Mouse (Mus musculus): ENCODE measurements around the gene Gcm2. TPM values are rescaled to one million over a fixed set of nuclear protein-coding genes. Genes with fewer than 3 reads are reported as not detected.
A peak's percentile ranks its signal among the peaks of the same experiment; 100 is the strongest.

The Gcm2 gene
- polyA plus RNA-seq, 1 experiment from 2014 or later = not detected

GRCm38 (mm10) chr13:41119152-41119945 is 8.5 kb upstream of the Gcm2 start:
- Histone ChIP-seq H3K4me1 (replicated peaks; ENCODE audit: control insufficient read depth, insufficient read depth, low read length) (no peaks in the 10 kb centered on the region), H3K9me3 (ENCODE audit: control insufficient read depth, low read length) (no peaks in the 10 kb centered on the region), H3K27me3 (ENCODE audit: control insufficient read depth, insufficient read depth, low read length) (peaks cover 3% of the 10 kb centered on the region; the same call in 1 of the 2 replicates), H3K4me2 (replicated peaks) (no peak overlapping the region), H3K9ac (no peak overlapping the region), H3K27ac (no peak overlapping the region), H3K4me3 (replicated peaks; ENCODE audit: low read length) (no peak overlapping the region), H3K36me3 (replicated peaks; ENCODE audit: control insufficient read depth, insufficient read depth) (no peaks in the 10 kb centered on the region)
- no peak for DNase-seq (ENCODE audit: low spot score)
- 52% methylated on average over 9 of the region's 9 CpGs for WGBS
- no peak for ATAC-seq (ENCODE audit: low FRiP score)

GRCm38 (mm10) chr13:41113940-41114339 is 3.1 kb upstream of the Gcm2 start, which contains the start of gene Sycp2l:
TSS of gene Sycp2l (plus strand) at chr13:41114307.
- no peak within 1 kb of the TSS for H3K4me3 ChIP-seq (replicated peaks; ENCODE audit: low read length)
- H3K9ac ChIP-seq = no peak within 1 kb of the TSS
- no peak for DNase-seq (ENCODE audit: low spot score)
- no peak within 1 kb of the TSS for H3K27ac ChIP-seq
- no peak for ATAC-seq (ENCODE audit: low FRiP score)
- no peaks in the 10 kb centered on the region for H3K9me3 ChIP-seq (ENCODE audit: control insufficient read depth, low read length)
- no peaks in the 10 kb centered on the region for H3K4me1 ChIP-seq (replicated peaks; ENCODE audit: control insufficient read depth, insufficient read depth, low read length)
- WGBS = 30% methylated on average over 14 of the region's 14 CpGs
- no peaks in the 10 kb centered on the region for H3K36me3 ChIP-seq (replicated peaks; ENCODE audit: control insufficient read depth, insufficient read depth)
- peak within 1 kb of the TSS; percentile 20; the same call in 1 of the 2 replicates for H3K4me2 ChIP-seq (replicated peaks)
- H3K27me3 ChIP-seq (ENCODE audit: control insufficient read depth, insufficient read depth, low read length) = peaks cover 12% of the 10 kb centered on the region

- ATAC-seq (ENCODE audit: low FRiP score) (no peak), DNase-seq (ENCODE audit: low spot score) (no peak)
- 97% methylated on average over 13 of the region's 13 CpGs for whole genome bisulfite sequencing
Measured at GRCm38 (mm10) chr13:41105541-41105940, 5.3 kb downstream of the Gcm2 start.

GRCm38 (mm10) chr13:41103841-41104525 is 6.9 kb downstream of the Gcm2 start:
- Histone ChIP-seq H3K36me3 (replicated peaks; ENCODE audit: control insufficient read depth, insufficient read depth) (no peaks in the 10 kb centered on the region), H3K27me3 (ENCODE audit: control insufficient read depth, insufficient read depth, low read length) (no peaks in the 10 kb centered on the region), H3K9me3 (ENCODE audit: control insufficient read depth, low read length) (no peaks in the 10 kb centered on the region), H3K4me3 (replicated peaks; ENCODE audit: low read length) (no peak overlapping the region), H3K4me2 (replicated peaks) (no peak overlapping the region), H3K4me1 (replicated peaks; ENCODE audit: control insufficient read depth, insufficient read depth, low read length) (no peaks in the 10 kb centered on the region), H3K27ac (no peak overlapping the region), H3K9ac (no peak overlapping the region)
- ATAC-seq (ENCODE audit: low FRiP score) = no peak
- WGBS = 77% methylated on average over 12 of the region's 12 CpGs
- no peak for DNase-seq (ENCODE audit: low spot score)

More at GRCm38 (mm10) chr13:41105541-41105940, 5.3 kb downstream of the Gcm2 start:
- H3K27me3 ChIP-seq (ENCODE audit: control insufficient read depth, insufficient read depth, low read length) = no peaks in the 10 kb centered on the region
- H3K36me3 ChIP-seq (replicated peaks; ENCODE audit: control insufficient read depth, insufficient read depth) = no peaks in the 10 kb centered on the region
- H3K4me3 ChIP-seq (replicated peaks; ENCODE audit: low read length) = no peak overlapping the region
- H3K4me2 ChIP-seq (replicated peaks) = no peak overlapping the region
- no peaks in the 10 kb centered on the region for H3K4me1 ChIP-seq (replicated peaks; ENCODE audit: control insufficient read depth, insufficient read depth, low read length)
- H3K9me3 ChIP-seq (ENCODE audit: control insufficient read depth, low read length) = no peaks in the 10 kb centered on the region
- H3K27ac ChIP-seq = no peak overlapping the region
- H3K9ac ChIP-seq = no peak overlapping the region

GRCm38 (mm10) chr13:41100031-41100430 is 10.8 kb downstream of the Gcm2 start:
- Histone ChIP-seq H3K4me3 (replicated peaks; ENCODE audit: low read length) (no peak overlapping the region), H3K27me3 (ENCODE audit: control insufficient read depth, insufficient read depth, low read length) (no peaks in the 10 kb centered on the region), H3K4me2 (replicated peaks) (no peak overlapping the region), H3K9ac (no peak overlapping the region), H3K36me3 (replicated peaks; ENCODE audit: control insufficient read depth, insufficient read depth) (no peaks in the 10 kb centered on the region), H3K9me3 (ENCODE audit: control insufficient read depth, low read length) (no peaks in the 10 kb centered on the region), H3K4me1 (replicated peaks; ENCODE audit: control insufficient read depth, insufficient read depth, low read length) (no peaks in the 10 kb centered on the region), H3K27ac (no peak overlapping the region)
- 91% methylated on average over 2 of the region's 2 CpGs for WGBS
- no peak for DNase-seq (ENCODE audit: low spot score)
- ATAC-seq (ENCODE audit: low FRiP score) = no peak

- H3K4me3 ChIP-seq (replicated peaks; ENCODE audit: low read length) = no peak overlapping the region
- DNase-seq (ENCODE audit: low spot score) = no peak
- no peak overlapping the region for H3K27ac ChIP-seq
- WGBS = 88% methylated on average over 15 of the region's 15 CpGs
- no peaks in the 10 kb centered on the region for H3K36me3 ChIP-seq (replicated peaks; ENCODE audit: control insufficient read depth, insufficient read depth)
- no peaks in the 10 kb centered on the region for H3K27me3 ChIP-seq (ENCODE audit: control insufficient read depth, insufficient read depth, low read length)
- ATAC-seq (ENCODE audit: low FRiP score) = no peak
- no peak overlapping the region for H3K9ac ChIP-seq
- no peak overlapping the region for H3K4me2 ChIP-seq (replicated peaks)
- H3K9me3 ChIP-seq (ENCODE audit: control insufficient read depth, low read length) = no peaks in the 10 kb centered on the region
- no peaks in the 10 kb centered on the region for H3K4me1 ChIP-seq (replicated peaks; ENCODE audit: control insufficient read depth, insufficient read depth, low read length)
Measured at GRCm38 (mm10) chr13:41098325-41098724, 12.5 kb downstream of the Gcm2 start.

GRCm38 (mm10) chr13:41097324-41098058 is 13.3 kb downstream of the Gcm2 start:
- H3K27me3 ChIP-seq (ENCODE audit: control insufficient read depth, insufficient read depth, low read length) = no peaks in the 10 kb centered on the region
- H3K4me1 ChIP-seq (replicated peaks; ENCODE audit: control insufficient read depth, insufficient read depth, low read length) = no peaks in the 10 kb centered on the region
- no peak for ATAC-seq (ENCODE audit: low FRiP score)
- no peak overlapping the region for H3K4me3 ChIP-seq (replicated peaks; ENCODE audit: low read length)
- H3K4me2 ChIP-seq (replicated peaks) = no peak overlapping the region
- no peak overlapping the region for H3K27ac ChIP-seq
- H3K36me3 ChIP-seq (replicated peaks; ENCODE audit: control insufficient read depth, insufficient read depth) = no peaks in the 10 kb centered on the region
- H3K9me3 ChIP-seq (ENCODE audit: control insufficient read depth, low read length) = no peaks in the 10 kb centered on the region
- no peak for DNase-seq (ENCODE audit: low spot score)
- no peak overlapping the region for H3K9ac ChIP-seq
- 85% methylated on average over 16 of the region's 16 CpGs for WGBS

GRCm38 (mm10) chr13:41094160-41094559 is 16.7 kb downstream of the Gcm2 start:
- no peaks in the 10 kb centered on the region for H3K9me3 ChIP-seq (ENCODE audit: control insufficient read depth, low read length)
- H3K27ac ChIP-seq = no peak overlapping the region
- WGBS = 69% methylated on average over 10 of the region's 10 CpGs
- 0 out of 2 replicates have a peak, but pooled peaks cover 4% of the 10 kb centered on the region for H3K27me3 ChIP-seq (ENCODE audit: control insufficient read depth, insufficient read depth, low read length)
- H3K4me2 ChIP-seq (replicated peaks) = no peak overlapping the region
- H3K4me3 ChIP-seq (replicated peaks; ENCODE audit: low read length) = no peak overlapping the region
- DNase-seq (ENCODE audit: low spot score) = no peak
- no peak overlapping the region for H3K9ac ChIP-seq
- ATAC-seq (ENCODE audit: low FRiP score) = no peak
- no peaks in the 10 kb centered on the region for H3K36me3 ChIP-seq (replicated peaks; ENCODE audit: control insufficient read depth, insufficient read depth)
- H3K4me1 ChIP-seq (replicated peaks; ENCODE audit: control insufficient read depth, insufficient read depth, low read length) = no peaks in the 10 kb centered on the region

GRCm38 (mm10) chr13:41091271-41091670 is 19.6 kb downstream of the Gcm2 start:
- peak overlapping the region; percentile 17; the same call in 1 of the 2 replicates for H3K4me2 ChIP-seq (replicated peaks)
- 22% methylated on average over 10 of the region's 10 CpGs for WGBS
- no peak overlapping the region for H3K27ac ChIP-seq
- H3K36me3 ChIP-seq (replicated peaks; ENCODE audit: control insufficient read depth, insufficient read depth) = no peaks in the 10 kb centered on the region
- no peaks in the 10 kb centered on the region for H3K4me1 ChIP-seq (replicated peaks; ENCODE audit: control insufficient read depth, insufficient read depth, low read length)
- no peak overlapping the region for H3K9ac ChIP-seq
- ATAC-seq (ENCODE audit: low FRiP score) = no peak
- no peak for DNase-seq (ENCODE audit: low spot score)
- 0 out of 2 replicates have a peak, but pooled peaks cover 4% of the 10 kb centered on the region for H3K27me3 ChIP-seq (ENCODE audit: control insufficient read depth, insufficient read depth, low read length)
- no peak overlapping the region for H3K4me3 ChIP-seq (replicated peaks; ENCODE audit: low read length)
- H3K9me3 ChIP-seq (ENCODE audit: control insufficient read depth, low read length) = no peaks in the 10 kb centered on the region
